Mouse (Mus musculus) heart, adult 9 months (tissue): ENCODE data around the gene Phldb2.

Experiments used
- DNase-seq, 2 experiments: peaks; one replicate each; pipeline ENCODE4 v3.0.0; 2022; ENCODE audit warnings: low spot score in 2 of 2

The Phldb2 gene

DNA sequence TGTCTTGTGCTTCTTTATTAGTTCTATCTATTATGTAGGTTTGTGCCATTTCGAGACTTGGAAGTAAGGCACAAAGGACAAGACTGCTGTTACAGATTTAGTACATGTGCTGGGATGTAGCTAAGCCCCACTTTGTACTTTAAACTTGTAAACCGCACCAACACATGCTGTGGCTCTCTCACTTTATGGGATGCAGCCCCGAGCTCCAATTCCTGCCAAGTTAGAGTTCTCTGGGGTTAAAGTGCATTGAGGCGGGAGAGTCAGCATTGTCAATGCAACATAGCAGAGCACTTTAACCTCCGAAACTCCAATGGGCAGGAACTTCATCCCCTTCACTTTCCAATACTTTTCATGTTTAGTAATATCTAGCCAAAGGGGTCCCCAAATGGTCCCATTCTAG lies 224.2 kb downstream of the Phldb2 start:
- no peak for DNase-seq

- DNase-seq: no peak
Observed at GRCm38 (mm10) chr16:45724742-45725102, 228.7 kb downstream of the Phldb2 start.

GRCm38 (mm10) chr16:45724061-45724741 lies 229.2 kb downstream of the Phldb2 start, which contains the start of gene Tagln3:
Gene Tagln3 (minus strand): TSS chr16:45724608.
- no peak for DNase-seq

GRCm38 (mm10) chr16:45723172-45723901 lies 230.1 kb downstream of the Phldb2 start:
- DNase-seq: no peak

- no peak for DNase-seq
Observed at GRCm38 (mm10) chr16:45722460-45722951, 230.9 kb downstream of the Phldb2 start.

DNA sequence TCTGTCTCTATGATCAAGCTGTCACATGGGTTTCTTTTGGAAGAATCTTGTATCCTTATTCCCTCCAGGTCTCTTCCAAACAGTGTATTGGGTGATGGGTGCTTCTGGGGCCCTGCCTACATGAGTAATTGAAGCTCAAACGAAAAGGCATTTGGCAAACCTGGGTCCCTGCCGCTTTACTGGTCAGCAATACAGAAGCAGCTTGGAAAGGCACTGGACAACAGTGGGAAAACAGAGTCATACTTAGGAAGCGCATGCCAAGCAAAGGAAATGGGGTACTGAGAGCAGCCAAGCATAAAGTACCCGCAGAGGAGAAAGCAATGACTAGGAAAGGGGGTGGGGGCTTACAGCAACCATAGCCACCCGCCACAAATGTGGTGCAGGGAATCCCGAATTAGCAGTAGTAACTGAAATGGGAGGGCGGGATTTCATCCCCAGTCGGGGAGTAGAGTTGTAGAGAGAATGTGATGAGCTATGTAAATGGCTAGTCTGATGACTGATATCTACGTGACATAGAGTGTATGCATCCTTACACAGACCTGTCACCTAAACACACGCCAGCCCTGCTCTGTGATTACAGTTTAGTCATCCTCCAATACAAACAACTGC lies 233.3 kb downstream of the Phldb2 start:
- no peak for DNase-seq

DNA sequence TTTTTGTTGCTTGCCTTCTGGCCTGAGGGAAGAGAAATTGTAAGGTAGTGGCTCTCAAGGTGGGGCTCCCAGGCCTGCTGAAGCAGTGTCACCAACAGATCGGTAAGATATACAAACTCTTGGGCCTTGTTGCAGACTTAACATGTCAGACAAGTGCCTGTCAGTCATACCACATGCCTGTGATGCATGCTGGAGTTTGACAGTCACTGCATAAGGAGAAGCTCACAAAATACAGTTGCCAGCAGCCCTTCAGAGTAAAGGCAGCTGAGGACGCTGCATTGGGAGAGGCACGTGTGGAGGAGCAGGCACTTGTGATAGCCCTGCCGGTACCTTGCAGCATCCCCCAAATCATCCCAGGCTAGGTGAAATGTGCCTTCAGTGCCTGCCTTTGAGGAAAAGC lies 235.1 kb downstream of the Phldb2 start:
- DNase-seq: no peak

DNA sequence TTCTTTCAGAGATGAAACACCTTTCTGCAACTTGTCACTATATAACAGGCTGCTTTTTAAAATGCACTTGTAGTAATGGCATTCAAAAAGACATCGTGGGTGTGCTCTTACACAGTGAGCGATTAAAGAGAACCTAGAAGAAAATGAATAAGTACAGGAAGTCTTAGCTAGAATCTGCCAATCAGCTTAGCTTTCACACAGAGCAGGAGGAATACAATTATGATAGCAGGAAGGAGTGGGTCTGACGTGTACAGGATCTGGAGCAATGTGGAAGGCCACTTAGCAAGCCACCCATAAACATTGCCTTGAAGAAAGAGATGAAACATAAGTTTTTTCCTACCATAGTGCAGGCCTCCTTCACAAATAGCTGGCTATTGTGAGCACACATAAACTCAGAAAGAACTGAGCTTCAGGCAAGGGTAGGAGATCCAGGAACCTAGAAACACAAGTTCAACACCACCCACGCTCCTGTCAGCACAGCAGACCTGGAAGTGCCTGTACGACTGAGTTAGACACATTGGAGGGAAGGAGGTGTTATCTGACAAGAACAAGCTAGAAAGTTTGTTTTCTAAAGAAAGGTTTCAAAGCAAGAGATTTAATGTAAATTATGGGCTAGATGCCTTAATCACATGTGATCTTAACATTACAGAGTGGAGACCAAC lies 238.8 kb downstream of the Phldb2 start:
- no peak for DNase-seq

DNA sequence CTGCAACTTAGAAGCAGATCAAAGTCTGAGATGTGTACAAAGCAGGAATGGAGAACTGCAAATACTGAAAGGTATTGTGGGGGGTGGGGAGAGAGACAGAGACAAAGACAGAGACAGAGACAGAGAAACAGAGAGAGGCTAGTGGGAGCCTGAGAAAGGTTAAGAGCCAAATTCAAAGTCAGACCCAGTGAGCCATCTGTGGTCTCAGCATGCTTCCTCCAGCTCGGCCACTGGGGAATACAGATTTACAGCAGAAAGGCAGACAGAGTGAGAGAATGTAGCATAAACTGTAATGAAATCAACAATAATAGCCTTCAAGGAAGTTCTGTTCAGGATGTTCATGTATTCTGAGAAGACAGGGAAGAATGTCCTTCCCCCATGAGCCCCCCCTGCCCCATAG lies 239.5 kb downstream of the Phldb2 start:
- no peak for DNase-seq

GRCm38 (mm10) chr16:45713261-45713660 lies 240.1 kb downstream of the Phldb2 start:
- no peak for DNase-seq

DNA sequence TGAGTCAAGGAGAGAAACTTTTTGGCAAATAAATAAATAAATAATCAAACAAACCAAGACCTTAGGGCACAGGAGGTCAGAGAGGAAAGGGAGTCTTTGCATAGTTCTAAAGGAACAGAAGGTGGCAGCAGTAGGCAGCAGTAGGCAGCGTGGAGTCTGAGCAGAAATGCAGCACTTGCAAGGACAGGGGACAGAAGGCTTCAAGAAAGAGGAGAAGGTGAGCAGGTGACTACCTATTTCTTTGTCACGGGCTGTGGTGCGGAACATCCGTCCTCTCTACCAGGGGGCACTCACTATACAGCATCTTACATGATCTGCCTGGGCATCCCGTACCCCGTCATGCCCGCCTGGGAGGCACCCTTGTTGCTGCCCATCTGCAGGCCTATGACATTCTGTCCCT lies 242.1 kb downstream of the Phldb2 start:
- DNase-seq: no peak

DNA sequence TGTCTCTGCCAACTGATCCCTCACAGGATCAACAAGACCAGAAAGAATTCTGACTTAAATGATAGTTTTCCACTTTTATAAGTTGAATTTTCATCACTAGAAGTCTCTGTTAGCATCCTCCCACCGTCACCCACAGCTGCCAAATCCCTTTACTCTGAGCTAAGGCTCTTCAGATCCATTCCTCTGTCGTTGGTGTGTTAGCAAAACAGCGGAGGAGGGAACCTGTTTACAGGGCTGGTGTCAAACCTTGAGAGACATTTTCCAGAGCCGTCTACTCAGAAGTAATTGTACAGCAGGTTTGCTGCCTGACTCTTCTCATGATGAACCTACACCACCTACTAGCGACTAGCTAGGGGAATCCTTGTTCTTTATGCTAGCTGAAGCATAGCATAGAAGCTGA lies 254.1 kb downstream of the Phldb2 start:
- DNase-seq: no peak

- DNase-seq: no peak
Observed at GRCm38 (mm10) chr16:45697996-45698395, 255.4 kb downstream of the Phldb2 start.
